Mouse (Mus musculus): ENCODE measurements at regions not wholly inside any gene's neighbourhood (a gene's known extent, or its start where the extent isn't known, plus 50 kb on each side); places are given as distances from the start of the nearest gene placed in this dataset.
A peak's percentile ranks its signal among the peaks of the same experiment; 100 is the strongest.

- TF ChIP-seq POLR2AphosphoS2 (IDR thresholded peaks at IDR 0.05; ENCODE audit: low read length), result no peak
- TF ChIP-seq ZNF384 (IDR thresholded peaks at IDR 0.05; ENCODE audit: low read depth, low read length), result peak; percentile 35; the same call in 1 of the 2 replicates
- no peak for TF ChIP-seq NRF1 (IDR thresholded peaks at IDR 0.05; ENCODE audit: insufficient read depth, low read depth, low read length, poor library complexity, severe bottlenecking)
- TF ChIP-seq ZMIZ1 (IDR thresholded peaks at IDR 0.05; ENCODE audit: low read depth, low read length), result no peak
- TF ChIP-seq NELFE (IDR thresholded peaks at IDR 0.05; ENCODE audit: low read depth, low read length), result no peak
- no peak for TF ChIP-seq RCOR1 (IDR thresholded peaks at IDR 0.05; ENCODE audit: low read depth, low read length)
- peaks cover 0 to 2% of the 10 kb centered on the region in 2 experiments; a peak in 1 of 4 replicates for H3K36me3 ChIP-seq (ENCODE audit: control insufficient read depth in 1 of 2, insufficient read depth in 2 of 2, low read length in 2 of 2)
- H3K27me3 ChIP-seq (ENCODE audit: control insufficient read depth in 1 of 2, insufficient read depth in 2 of 2, low read length in 2 of 2), result no peaks in the 10 kb centered on the region; a peak in 2 of 4 replicates
- H3K79me2 ChIP-seq (ENCODE audit: control insufficient read depth, insufficient read depth, low read length, poor library complexity), result no peaks in the 10 kb centered on the region
- peak; percentile 32 for DNase-seq (ENCODE audit: low read depth, low spot score)
- H3K9ac ChIP-seq (ENCODE audit: control insufficient read depth, low read depth, low read length, poor library complexity, severe bottlenecking), result no peak overlapping the region
- H3K27ac ChIP-seq (ENCODE audit: control insufficient read depth, low read depth, low read length), result no peak overlapping the region
- no peak overlapping the region for H3K4me3 ChIP-seq (ENCODE audit: control insufficient read depth in 1 of 2, insufficient read depth in 1 of 2, low read depth in 2 of 2, low read length in 2 of 2)
- H3K9me3 ChIP-seq (replicated peaks; ENCODE audit: insufficient read depth, low read length), result no peaks in the 10 kb centered on the region
- H3K4me1 ChIP-seq (ENCODE audit: control insufficient read depth in 1 of 2, insufficient read depth in 2 of 2, low read length in 2 of 2), result peaks cover 0 to 6% of the 10 kb centered on the region in 2 experiments; a peak in 2 of 4 replicates
Measured at GRCm38 (mm10) chr12:17084499-17085208, 73.1 kb upstream of the 2410004P03Rik start.

- Histone ChIP-seq H3K36me3 (ENCODE audit: control insufficient read depth in 1 of 2, insufficient read depth in 2 of 2, low read length in 2 of 2) (no peaks in the 10 kb centered on the region), H3K4me1 (ENCODE audit: control insufficient read depth in 1 of 2, insufficient read depth in 2 of 2, low read length in 2 of 2) (no peaks in the 10 kb centered on the region), H3K27ac (ENCODE audit: control insufficient read depth, low read depth, low read length) (no peak overlapping the region), H3K27me3 (ENCODE audit: control insufficient read depth in 1 of 2, insufficient read depth in 2 of 2, low read length in 2 of 2) (peaks cover 0 to 2% of the 10 kb centered on the region in 2 experiments; a peak in 3 of 4 replicates), H3K79me2 (ENCODE audit: control insufficient read depth, insufficient read depth, low read length, poor library complexity) (no peaks in the 10 kb centered on the region), H3K4me3 (ENCODE audit: control insufficient read depth in 1 of 2, insufficient read depth in 1 of 2, low read depth in 2 of 2, low read length in 2 of 2) (no peak overlapping the region), H3K9me3 (replicated peaks; ENCODE audit: insufficient read depth, low read length) (no peaks in the 10 kb centered on the region), H3K9ac (ENCODE audit: control insufficient read depth, low read depth, low read length, poor library complexity, severe bottlenecking) (no peak overlapping the region)
- TF ChIP-seq NRF1 (IDR thresholded peaks at IDR 0.05; ENCODE audit: insufficient read depth, low read depth, low read length, poor library complexity, severe bottlenecking), result no peak
- TF ChIP-seq CTCF (IDR thresholded peaks at IDR 0.05 in 2 of 3, conservative IDR thresholded peaks at IDR 0.05 in 1 of 3; ENCODE audit: control insufficient read depth in 1 of 3, insufficient read depth in 1 of 3, low read depth in 2 of 3, low read length in 3 of 3, poor library complexity in 1 of 3, severe bottlenecking in 1 of 3), result no peak
- no peak for TF ChIP-seq UBTF (IDR thresholded peaks at IDR 0.05; ENCODE audit: borderline replicate concordance, insufficient read depth, low read depth, low read length)
- no peak for TF ChIP-seq ETS1 (IDR thresholded peaks at IDR 0.05; ENCODE audit: low read depth, low read length)
- TF ChIP-seq ZNF384 (IDR thresholded peaks at IDR 0.05; ENCODE audit: low read depth, low read length), result no peak
- no peak for DNase-seq (ENCODE audit: low read depth, low spot score)
Measured at GRCm38 (mm10) chr12:17071691-17072454, 60.3 kb upstream of the 2410004P03Rik start.

- Histone ChIP-seq H3K27me3 (ENCODE audit: control insufficient read depth in 1 of 2, insufficient read depth in 2 of 2, low read length in 2 of 2) (peaks cover 4 to 5% of the 10 kb centered on the region in 2 experiments), H3K27ac (ENCODE audit: control insufficient read depth, low read depth, low read length) (no peak overlapping the region), H3K36me3 (ENCODE audit: control insufficient read depth in 1 of 2, insufficient read depth in 2 of 2, low read length in 2 of 2) (no peaks in the 10 kb centered on the region), H3K9ac (ENCODE audit: control insufficient read depth, low read depth, low read length, poor library complexity, severe bottlenecking) (no peak overlapping the region), H3K4me1 (ENCODE audit: control insufficient read depth in 1 of 2, insufficient read depth in 2 of 2, low read length in 2 of 2) (no peaks in the 10 kb centered on the region), H3K79me2 (ENCODE audit: control insufficient read depth, insufficient read depth, low read length, poor library complexity) (no peaks in the 10 kb centered on the region), H3K9me3 (replicated peaks; ENCODE audit: insufficient read depth, low read length) (no peaks in the 10 kb centered on the region), H3K4me3 (ENCODE audit: control insufficient read depth in 1 of 2, insufficient read depth in 1 of 2, low read depth in 2 of 2, low read length in 2 of 2) (no peak overlapping the region)
- no peak for DNase-seq (ENCODE audit: low read depth, low spot score)
- TF ChIP-seq KAT2A (conservative IDR thresholded peaks at IDR 0.05; ENCODE audit: low read depth, low read length) (no peak), POLR2AphosphoS2 (IDR thresholded peaks at IDR 0.05; ENCODE audit: low read length) (no peak), ZMIZ1 (IDR thresholded peaks at IDR 0.05; ENCODE audit: low read depth, low read length) (no peak), MYC (IDR thresholded peaks at IDR 0.05; ENCODE audit: low read depth, low read length) (no peak), RCOR1 (IDR thresholded peaks at IDR 0.05; ENCODE audit: low read depth, low read length) (no peak), ZC3H11A (IDR thresholded peaks at IDR 0.05; ENCODE audit: low read depth, low read length) (no peak), MAFK (IDR thresholded peaks at IDR 0.05; ENCODE audit: borderline replicate concordance, low read depth, low read length) (no peak), TBP (IDR thresholded peaks at IDR 0.05; ENCODE audit: low read depth, low read length) (no peak), ZNF384 (IDR thresholded peaks at IDR 0.05; ENCODE audit: low read depth, low read length) (no peak), NELFE (IDR thresholded peaks at IDR 0.05; ENCODE audit: low read depth, low read length) (no peak), USF2 (IDR thresholded peaks at IDR 0.05; ENCODE audit: borderline replicate concordance in 1 of 2, insufficient read depth in 1 of 2, low read depth in 1 of 2, low read length in 2 of 2) (no peak), SIN3A (IDR thresholded peaks at IDR 0.05; ENCODE audit: low read length) (no peak), CTCF (IDR thresholded peaks at IDR 0.05 in 2 of 3, conservative IDR thresholded peaks at IDR 0.05 in 1 of 3; ENCODE audit: control insufficient read depth in 1 of 3, insufficient read depth in 1 of 3, low read depth in 2 of 3, low read length in 3 of 3, poor library complexity in 1 of 3, severe bottlenecking in 1 of 3) (no peak)
Measured at GRCm38 (mm10) chr12:17069808-17070207, 58.3 kb upstream of the 2410004P03Rik start.

Data from MEL (cell line).